Mouse (Mus musculus): ENCODE results near the gene Lhpp. TPM values are rescaled to one million over a fixed set of nuclear protein-coding genes. Genes with fewer than 3 reads are reported as not detected.
A peak's percentile ranks its signal among the peaks of the same experiment; 100 is the strongest.

Lhpp gene
- polyA plus RNA-seq, 1 experiment from 2014 or later, result 15.9 TPM

DNA sequence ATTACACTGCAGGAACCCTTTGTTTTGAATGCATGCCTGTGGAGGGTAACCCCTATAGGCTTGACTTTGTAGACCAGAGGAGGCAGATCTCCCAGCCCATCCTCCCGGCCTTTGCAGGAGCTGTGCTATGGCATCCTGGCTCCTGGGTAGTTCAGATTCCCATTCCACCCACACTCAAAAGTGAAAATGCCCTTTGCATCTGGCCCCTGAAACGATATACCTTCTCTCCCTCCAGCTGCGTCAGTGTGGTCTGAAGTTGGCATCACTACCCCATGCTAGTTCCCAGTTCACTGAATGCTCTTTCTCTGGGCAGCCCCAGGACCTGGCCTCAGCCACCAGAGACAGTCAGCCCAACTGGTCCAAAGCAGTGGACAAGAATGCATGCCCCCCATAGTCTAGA is 91.6 kb downstream of the Lhpp start:
- Histone ChIP-seq H3K4me1 (replicated peaks; ENCODE audit: control insufficient read depth, insufficient read depth, low read length) (peaks cover 9% of the 10 kb centered on the region), H3K9me3 (ENCODE audit: control insufficient read depth, low read length) (no peaks in the 10 kb centered on the region), H3K27ac (ENCODE audit: low read length) (no peak overlapping the region), H3K27me3 (ENCODE audit: control insufficient read depth, insufficient read depth, low read depth, low read length) (no peaks in the 10 kb centered on the region), H3K9ac (ENCODE audit: low read length) (no peak overlapping the region), H3K4me3 (ENCODE audit: low read length) (no peak overlapping the region), H3K36me3 (ENCODE audit: control insufficient read depth, insufficient read depth, low read length) (no peaks in the 10 kb centered on the region), H3K4me2 (ENCODE audit: low read depth, low read length) (no peak overlapping the region)
- WGBS, result 88% methylated on average over 3 of the region's 3 CpGs
- no peak for ATAC-seq (ENCODE audit: low read depth)

DNA sequence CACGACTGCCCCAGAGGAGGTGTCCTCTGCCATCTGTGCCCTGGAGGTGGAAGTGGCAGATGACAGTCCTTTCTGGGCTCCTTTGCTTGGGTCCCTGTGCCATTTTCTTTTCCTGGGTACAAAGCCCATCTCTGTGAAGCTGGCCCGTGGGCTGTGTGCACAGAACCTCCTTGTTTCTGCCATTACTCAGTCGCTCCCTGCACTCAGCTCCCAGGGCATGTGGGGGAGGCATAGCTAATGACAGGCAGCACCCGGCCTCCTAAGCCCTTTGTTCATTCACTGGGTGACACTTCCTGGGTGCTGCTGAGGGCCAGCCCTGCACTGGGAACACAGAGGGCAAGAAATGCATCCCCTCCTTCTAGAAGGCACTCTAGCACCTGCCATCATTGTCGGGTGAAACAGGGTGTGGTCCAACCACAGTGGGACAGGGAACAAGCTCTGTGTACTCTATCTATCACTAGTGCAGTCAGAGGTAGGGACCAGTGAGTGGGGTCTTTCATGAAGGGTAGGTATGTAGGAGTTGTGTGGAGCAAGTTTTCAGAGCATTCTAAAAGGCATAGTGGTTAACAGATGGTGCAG is 92.1 kb downstream of the Lhpp start:
- 65% methylated on average over 5 of the region's 5 CpGs for WGBS
- Histone ChIP-seq H3K9ac (ENCODE audit: low read length) (no peak overlapping the region), H3K27me3 (ENCODE audit: control insufficient read depth, insufficient read depth, low read depth, low read length) (no peaks in the 10 kb centered on the region), H3K36me3 (ENCODE audit: control insufficient read depth, insufficient read depth, low read length) (no peaks in the 10 kb centered on the region), H3K4me2 (ENCODE audit: low read depth, low read length) (no peak overlapping the region), H3K9me3 (ENCODE audit: control insufficient read depth, low read length) (no peaks in the 10 kb centered on the region), H3K4me1 (replicated peaks; ENCODE audit: control insufficient read depth, insufficient read depth, low read length) (peaks cover 9% of the 10 kb centered on the region), H3K4me3 (ENCODE audit: low read length) (no peak overlapping the region), H3K27ac (ENCODE audit: low read length) (no peak overlapping the region)
- ATAC-seq (ENCODE audit: low read depth), result no peak

DNA sequence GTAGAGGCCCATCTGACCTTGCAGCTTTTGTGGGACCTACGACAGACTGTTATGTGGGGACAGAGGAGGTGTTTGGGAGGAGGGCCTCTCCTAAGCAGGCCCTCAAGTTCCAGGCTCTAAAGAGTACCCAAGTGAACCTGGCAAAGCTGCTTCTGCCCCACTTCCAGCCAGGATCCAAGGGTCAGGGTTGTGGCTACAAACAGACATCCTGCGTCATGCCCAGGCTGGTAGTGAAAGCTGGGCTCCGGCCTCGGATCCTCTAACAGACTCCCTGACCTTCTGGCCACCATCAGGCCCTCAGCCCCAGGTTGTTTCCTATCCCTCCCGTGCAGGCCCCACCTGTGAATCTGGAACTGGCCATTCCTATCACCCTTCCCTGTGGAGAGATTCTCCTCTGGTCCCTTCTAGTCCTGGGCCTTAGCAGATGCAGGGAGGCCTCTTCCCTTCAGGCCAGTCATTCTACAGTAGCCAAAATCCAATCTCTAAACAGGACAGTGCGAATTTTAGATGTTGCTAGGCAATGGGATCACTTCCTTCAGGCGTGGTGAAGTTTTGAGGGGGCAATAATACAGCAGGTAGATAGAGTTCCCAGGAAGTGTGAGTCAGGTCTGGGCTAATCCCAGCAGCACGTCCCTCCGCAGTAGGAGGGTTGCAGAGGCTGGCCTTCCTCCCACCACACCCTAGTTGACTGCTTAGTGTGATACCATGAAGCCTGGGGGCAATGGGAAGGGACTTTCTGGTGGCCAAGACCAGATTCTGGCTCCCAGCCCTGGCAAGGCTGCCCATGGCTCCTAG is 93.3 kb downstream of the Lhpp start:
- no peak for ATAC-seq (ENCODE audit: low read depth)
- H3K4me2 ChIP-seq (ENCODE audit: low read depth, low read length), result no peak overlapping the region
- H3K9me3 ChIP-seq (ENCODE audit: control insufficient read depth, low read length), result no peaks in the 10 kb centered on the region
- H3K27ac ChIP-seq (ENCODE audit: low read length), result no peak overlapping the region
- H3K4me3 ChIP-seq (ENCODE audit: low read length), result no peak overlapping the region
- no peaks in the 10 kb centered on the region for H3K36me3 ChIP-seq (ENCODE audit: control insufficient read depth, insufficient read depth, low read length)
- no peak overlapping the region for H3K9ac ChIP-seq (ENCODE audit: low read length)
- 79% methylated on average over 9 of the region's 9 CpGs for WGBS
- peaks cover 9% of the 10 kb centered on the region for H3K4me1 ChIP-seq (replicated peaks; ENCODE audit: control insufficient read depth, insufficient read depth, low read length)
- H3K27me3 ChIP-seq (ENCODE audit: control insufficient read depth, insufficient read depth, low read depth, low read length), result no peaks in the 10 kb centered on the region

DNA sequence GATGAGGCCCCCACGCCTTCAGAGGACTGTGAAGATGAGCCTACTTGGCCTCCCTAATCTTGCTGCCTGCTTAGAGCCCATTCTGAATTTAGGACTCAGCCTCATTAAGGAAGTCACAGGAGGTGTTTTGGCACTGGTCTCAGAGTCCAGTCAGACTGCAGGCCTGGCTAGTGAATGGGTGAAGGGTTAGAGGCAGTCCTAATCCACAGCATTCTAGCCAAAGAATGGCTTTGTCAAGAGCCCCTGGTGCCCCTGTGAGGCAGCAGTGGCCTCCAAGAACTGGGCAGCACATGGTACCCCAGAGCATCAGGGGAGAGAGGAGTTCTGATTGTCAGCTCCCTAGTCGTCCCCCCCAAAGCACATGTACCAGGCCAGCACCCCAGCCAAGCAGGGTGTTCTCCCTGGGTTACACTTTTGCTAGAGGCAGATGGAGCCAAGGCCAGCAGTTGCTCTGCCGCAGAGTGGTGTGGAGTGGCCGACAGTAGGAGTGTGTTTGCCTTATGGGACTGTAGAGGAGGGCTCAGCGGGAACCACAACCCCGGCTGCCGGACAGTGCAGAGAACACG is 94.0 kb downstream of the Lhpp start:
- H3K4me3 ChIP-seq (ENCODE audit: low read length), result no peak overlapping the region
- 76% methylated on average over 8 of the region's 8 CpGs for WGBS
- no peaks in the 10 kb centered on the region for H3K9me3 ChIP-seq (ENCODE audit: control insufficient read depth, low read length)
- no peak for ATAC-seq (ENCODE audit: low read depth)
- no peaks in the 10 kb centered on the region for H3K36me3 ChIP-seq (ENCODE audit: control insufficient read depth, insufficient read depth, low read length)
- H3K4me1 ChIP-seq (replicated peaks; ENCODE audit: control insufficient read depth, insufficient read depth, low read length), result peaks cover 9% of the 10 kb centered on the region
- no peak overlapping the region for H3K4me2 ChIP-seq (ENCODE audit: low read depth, low read length)
- no peak overlapping the region for H3K27ac ChIP-seq (ENCODE audit: low read length)
- H3K9ac ChIP-seq (ENCODE audit: low read length), result no peak overlapping the region
- H3K27me3 ChIP-seq (ENCODE audit: control insufficient read depth, insufficient read depth, low read depth, low read length), result no peaks in the 10 kb centered on the region

DNA sequence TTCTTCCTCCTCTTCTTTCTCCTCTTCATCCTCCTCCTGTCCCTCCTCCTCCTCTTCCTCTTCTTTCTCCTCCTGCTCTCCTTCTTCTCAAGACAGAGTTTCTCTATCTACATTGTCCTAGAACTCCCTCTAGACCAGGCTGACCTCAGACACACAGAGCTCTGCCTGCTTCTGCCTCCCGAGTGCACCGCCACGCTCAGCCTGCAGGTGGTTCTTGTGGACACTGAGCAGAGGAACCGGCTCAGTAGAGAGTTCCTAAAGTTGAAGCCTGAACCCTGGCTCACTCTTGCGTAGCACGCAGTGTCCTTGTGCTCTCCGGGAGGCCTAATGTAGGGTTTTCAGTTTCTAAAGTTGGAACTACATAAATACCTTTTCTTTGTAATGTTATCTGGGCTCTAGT is 94.7 kb downstream of the Lhpp start:
- no peak overlapping the region for H3K27ac ChIP-seq (ENCODE audit: low read length)
- no peaks in the 10 kb centered on the region for H3K36me3 ChIP-seq (ENCODE audit: control insufficient read depth, insufficient read depth, low read length)
- H3K27me3 ChIP-seq (ENCODE audit: control insufficient read depth, insufficient read depth, low read depth, low read length), result no peaks in the 10 kb centered on the region
- no peak overlapping the region for H3K4me2 ChIP-seq (ENCODE audit: low read depth, low read length)
- H3K4me3 ChIP-seq (ENCODE audit: low read length), result no peak overlapping the region
- 91% methylated on average over 7 of the region's 7 CpGs for WGBS
- H3K4me1 ChIP-seq (replicated peaks; ENCODE audit: control insufficient read depth, insufficient read depth, low read length), result peaks cover 9% of the 10 kb centered on the region
- H3K9me3 ChIP-seq (ENCODE audit: control insufficient read depth, low read length), result no peaks in the 10 kb centered on the region
- no peak overlapping the region for H3K9ac ChIP-seq (ENCODE audit: low read length)
- no peak for ATAC-seq (ENCODE audit: low read depth)

DNA sequence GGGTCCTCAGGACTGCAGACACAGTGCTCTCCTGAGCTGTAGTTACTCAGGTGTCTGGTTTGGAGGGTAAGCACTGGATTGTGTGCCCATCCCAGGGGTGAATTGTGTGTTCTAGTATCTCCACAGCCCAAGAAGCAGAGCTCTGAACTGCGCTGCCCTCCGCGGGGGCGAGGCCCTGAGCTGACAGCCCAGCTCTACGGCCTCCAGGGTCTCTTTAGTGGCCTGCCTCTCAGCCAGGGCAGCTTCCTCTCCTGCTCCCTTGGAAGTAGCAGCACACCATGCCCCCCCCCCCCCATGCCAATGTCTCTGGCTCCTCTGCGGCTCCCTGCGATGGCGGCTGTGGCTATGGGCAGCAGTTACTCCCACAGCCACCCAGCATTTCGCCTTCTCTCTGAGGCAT is 101.1 kb downstream of the Lhpp start:
- no peaks in the 10 kb centered on the region for H3K9me3 ChIP-seq (ENCODE audit: control insufficient read depth, low read length)
- peaks cover 44% of the 10 kb centered on the region for H3K4me1 ChIP-seq (replicated peaks; ENCODE audit: control insufficient read depth, insufficient read depth, low read length)
- H3K27me3 ChIP-seq (ENCODE audit: control insufficient read depth, insufficient read depth, low read depth, low read length), result no peaks in the 10 kb centered on the region
- H3K4me2 ChIP-seq (ENCODE audit: low read depth, low read length), result peak overlapping the region; percentile 34
- peak overlapping the region; percentile 65 for H3K9ac ChIP-seq (ENCODE audit: low read length)
- peak overlapping the region; percentile 95 for H3K27ac ChIP-seq (ENCODE audit: low read length)
- H3K36me3 ChIP-seq (ENCODE audit: control insufficient read depth, insufficient read depth, low read length), result peaks cover 7% of the 10 kb centered on the region; the same call in 1 of the 2 replicates
- 43% methylated on average over 9 of the region's 9 CpGs for WGBS
- no peak overlapping the region for H3K4me3 ChIP-seq (ENCODE audit: low read length)
- ATAC-seq (ENCODE audit: low read depth), result peak; percentile 31

DNA sequence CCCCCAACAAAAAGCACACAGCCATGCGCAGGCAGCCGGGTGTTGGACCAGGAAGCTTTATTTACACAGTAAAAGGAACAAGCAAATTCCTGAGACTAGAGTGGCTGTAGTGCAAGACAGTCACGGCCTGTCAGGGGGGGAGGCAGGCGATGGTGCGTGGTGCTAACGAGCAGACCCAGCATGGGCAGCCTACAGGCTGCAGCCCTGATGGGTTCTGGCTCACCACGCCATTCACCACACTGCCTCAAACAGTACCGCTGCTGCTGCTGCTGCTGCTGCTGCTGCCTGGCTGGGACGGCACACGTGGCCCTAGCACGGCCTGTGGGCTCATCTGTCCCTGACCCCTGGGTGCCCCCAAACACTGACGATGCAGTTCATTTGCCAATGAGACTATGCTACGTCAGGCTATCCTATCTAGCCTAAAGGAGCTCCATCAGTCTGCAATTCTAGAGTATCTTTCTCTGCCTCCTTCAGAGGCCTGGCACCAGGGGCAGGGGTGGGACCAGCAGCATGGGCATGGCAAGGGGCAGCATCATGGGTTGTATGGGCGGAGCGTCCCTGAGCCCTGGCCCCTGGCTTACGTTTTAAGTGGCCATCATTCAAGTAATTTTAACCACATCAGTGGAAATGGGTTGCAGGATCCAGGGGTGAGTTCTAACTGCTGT is 101.7 kb downstream of the Lhpp start:
- Histone ChIP-seq H3K4me3 (ENCODE audit: low read length) (no peak overlapping the region), H3K36me3 (ENCODE audit: control insufficient read depth, insufficient read depth, low read length) (peaks cover 7% of the 10 kb centered on the region; the same call in 1 of the 2 replicates), H3K9ac (ENCODE audit: low read length) (peak overlapping the region; percentile 65), H3K27ac (ENCODE audit: low read length) (peak overlapping the region; percentile 95), H3K4me1 (replicated peaks; ENCODE audit: control insufficient read depth, insufficient read depth, low read length) (peaks cover 44% of the 10 kb centered on the region), H3K4me2 (ENCODE audit: low read depth, low read length) (peak overlapping the region; percentile 34), H3K27me3 (ENCODE audit: control insufficient read depth, insufficient read depth, low read depth, low read length) (no peaks in the 10 kb centered on the region), H3K9me3 (ENCODE audit: control insufficient read depth, low read length) (no peaks in the 10 kb centered on the region)
- 17% methylated on average over 16 of the region's 16 CpGs for WGBS
- ATAC-seq (ENCODE audit: low read depth), result peak; percentile 85

DNA sequence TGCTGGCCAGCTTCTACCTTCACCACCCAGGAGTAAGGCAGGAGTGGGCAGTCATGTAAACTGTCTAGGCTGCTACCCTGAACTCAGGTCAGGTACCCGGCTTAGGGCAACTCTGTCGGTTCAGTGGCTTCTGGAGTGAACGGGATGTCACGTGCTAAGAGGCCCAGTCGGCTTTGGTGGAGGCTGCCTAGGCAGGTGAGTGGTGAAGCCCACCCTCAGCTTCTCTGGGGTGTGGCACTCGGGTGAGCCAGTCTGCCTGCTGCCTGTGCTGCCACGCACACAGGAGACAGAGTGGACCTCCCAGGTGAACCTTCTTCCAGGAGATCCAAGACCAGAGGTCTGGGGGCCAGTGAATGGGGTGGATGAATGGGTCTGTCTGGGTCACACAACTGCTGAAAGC is 102.5 kb downstream of the Lhpp start:
- Histone ChIP-seq H3K27ac (ENCODE audit: low read length) (peak overlapping the region; percentile 95), H3K9me3 (ENCODE audit: control insufficient read depth, low read length) (no peaks in the 10 kb centered on the region), H3K4me1 (replicated peaks; ENCODE audit: control insufficient read depth, insufficient read depth, low read length) (peaks cover 48% of the 10 kb centered on the region), H3K9ac (ENCODE audit: low read length) (peak overlapping the region; percentile 8; the same call in 1 of the 2 replicates), H3K27me3 (ENCODE audit: control insufficient read depth, insufficient read depth, low read depth, low read length) (no peaks in the 10 kb centered on the region), H3K4me3 (ENCODE audit: low read length) (no peak overlapping the region), H3K4me2 (ENCODE audit: low read depth, low read length) (no peak overlapping the region), H3K36me3 (ENCODE audit: control insufficient read depth, insufficient read depth, low read length) (peaks cover 7% of the 10 kb centered on the region; the same call in 1 of the 2 replicates)
- ATAC-seq (ENCODE audit: low read depth), result no peak
- WGBS, result 50% methylated on average over 7 of the region's 7 CpGs
